In genomic region chr12:52289594-52289993, GRCm38 (mm10) we compare ENCODE assay signal across 13 mouse cellular contexts.
DNase-seq lines count a peak whose midpoint lies in the region; ATAC-seq lines count a peak whose summit lies in the region.
"Had no signal": no experiment of that assay in that cellular context is flagged by ENCODE, and none has a peak within 500 bp of the region (broad histone marks: within the 10 kb centered on the region; RNA-seq: fewer than 3 reads in every experiment).

No protein-coding gene starts in this region.

- peak; percentile 28; the same call in 1 of the 2 replicates for ATAC-seq in frontal cortex, adult (ENCODE audit: low TSS enrichment)
- no peak for ATAC-seq in embryonic facial prominence, embryonic 12.5 days (ENCODE audit: insufficient number of reproducible peaks, insufficient read depth, low FRiP score, low TSS enrichment)
- ATAC-seq in hindbrain, embryonic 15.5 days (ENCODE audit: low FRiP score, low read depth), result 0 out of 2 replicates have a peak, but pooled peaks have one; percentile 51
- peak; percentile 55 for ATAC-seq in midbrain, embryonic 15.5 days (replicated peaks)
- ATAC-seq: liver, postnatal 0 days had no signal

- H3K4me2 ChIP-seq in embryonic facial prominence, embryonic 12.5 days (replicated peaks), result no peak overlapping the region
- H3K4me2 ChIP-seq in hindbrain, embryonic 15.5 days, result no peak overlapping the region
- H3K4me2 ChIP-seq in midbrain, embryonic 15.5 days, result no peak overlapping the region

- H3K9ac ChIP-seq in embryonic facial prominence, embryonic 12.5 days, result no peak overlapping the region
- no peak overlapping the region for H3K9ac ChIP-seq in hindbrain, embryonic 15.5 days
- no peak overlapping the region for H3K9ac ChIP-seq in midbrain, embryonic 15.5 days
- H3K9ac ChIP-seq: liver, postnatal 0 days had no signal

- no peaks in the 10 kb centered on the region for H3K36me3 ChIP-seq in embryonic facial prominence, embryonic 12.5 days
- no peaks in the 10 kb centered on the region for H3K36me3 ChIP-seq in hindbrain, embryonic 15.5 days
- no peaks in the 10 kb centered on the region for H3K36me3 ChIP-seq in midbrain, embryonic 15.5 days (replicated peaks)

- peaks cover 31% of the 10 kb centered on the region for H3K4me1 ChIP-seq in embryonic facial prominence, embryonic 12.5 days
- H3K4me1 ChIP-seq in hindbrain, embryonic 15.5 days (replicated peaks), result peaks cover 17% of the 10 kb centered on the region
- H3K4me1 ChIP-seq in midbrain, embryonic 15.5 days, result peaks cover 27% of the 10 kb centered on the region

- peak overlapping the region; percentile 50; the same call in 1 of the 2 replicates for H3K27ac ChIP-seq in embryonic facial prominence, embryonic 12.5 days
- no peak overlapping the region for H3K27ac ChIP-seq in hindbrain, embryonic 15.5 days (replicated peaks)
- 0 out of 2 replicates have a peak overlapping the region, but pooled peaks have one; percentile 27 for H3K27ac ChIP-seq in midbrain, embryonic 15.5 days

- no peaks in the 10 kb centered on the region for H3K27me3 ChIP-seq in embryonic facial prominence, embryonic 12.5 days
- no peaks in the 10 kb centered on the region for H3K27me3 ChIP-seq in hindbrain, embryonic 15.5 days
- no peaks in the 10 kb centered on the region for H3K27me3 ChIP-seq in midbrain, embryonic 15.5 days (replicated peaks)

- H3K9me3 ChIP-seq in embryonic facial prominence, embryonic 12.5 days, result no peaks in the 10 kb centered on the region
- no peaks in the 10 kb centered on the region for H3K9me3 ChIP-seq in hindbrain, embryonic 15.5 days
- H3K9me3 ChIP-seq in midbrain, embryonic 15.5 days, result no peaks in the 10 kb centered on the region

- intact Hi-C loops in gastrocnemius, postnatal 36 days (cut with DNase I), result no loop called here
- intact Hi-C loops in heart, postnatal 14 days (cut with DNase I), result loop anchor here (10.0 kb wide), 2 partner anchors 345 to 545 kb away; no protein-coding TSS in a partner anchor

- WGBS in embryonic facial prominence, embryonic 12.5 days, result 68% methylated on average over 10 of the region's 10 CpGs
- WGBS in hindbrain, embryonic 15.5 days, result 62% methylated on average over 10 of the region's 10 CpGs
- WGBS in midbrain, embryonic 15.5 days, result 46% methylated on average over 10 of the region's 10 CpGs

- no peak overlapping the region for H3K4me3 ChIP-seq in embryonic facial prominence, embryonic 12.5 days
- no peak overlapping the region for H3K4me3 ChIP-seq in hindbrain, embryonic 15.5 days
- no peak overlapping the region for H3K4me3 ChIP-seq in midbrain, embryonic 15.5 days

- no peak for DNase-seq in frontal cortex, postnatal 25 days (ENCODE audit: low spot score in 2 of 2)
- no peak for DNase-seq in cerebellum, postnatal 10 days
- DNase-seq in gastrocnemius, postnatal 36 days, result no peak
- no peak for DNase-seq in heart, postnatal 14 days
- DNase-seq: cerebellum, adult 18-20 months; gastrocnemius, postnatal 10 days; heart, postnatal 10 days; kidney, adult 8-10 months; liver, postnatal 0 days had no signal
